Mouse (Mus musculus) midbrain, postnatal 0 days (tissue): ENCODE results near the gene Gm10160. TPM values are rescaled to one million over a fixed set of nuclear protein-coding genes. Genes with fewer than 3 reads are reported as not detected.

Experiments used
- ATAC-seq: fragments of 200-750 bp; cut with Nextera tagmentation; 2 replicates; pipeline ENCODE4 v1.8.0; 2017; ENCODE audit warnings: moderate number of reproducible peaks, mild to moderate bottlenecking, moderate TSS enrichment, moderate library complexity; ENCODE audit not compliant: low FRiP score
- DNase-seq: peaks from one replicate; pipeline ENCODE4 v3.0.0-alpha.2; 2015; ENCODE audit warnings: low spot score
- H3K27ac ChIP-seq: fragments of 300-500 bp; sonication (generic); 2 replicates; pipeline ENCODE4 v1.5.1; 2014; ENCODE audit warnings: low read depth, mild to moderate bottlenecking, low read length, mixed read lengths
- H3K27me3 ChIP-seq: fragments of 300-500 bp; sonication (generic); 2 replicates; pipeline ENCODE4 v1.6.1; 2014; ENCODE audit warnings: low read length, control low read depth, mixed read lengths; ENCODE audit not compliant: insufficient read depth
- H3K36me3 ChIP-seq: fragments of 300-500 bp; sonication (generic); 2 replicates; pipeline ENCODE4 v1.6.1; 2014; ENCODE audit warnings: low read length, control low read depth, mixed read lengths; ENCODE audit not compliant: insufficient read depth
- H3K4me1 ChIP-seq: fragments of 300-500 bp; sonication (generic); 2 replicates; pipeline ENCODE4 v1.6.1; 2014; ENCODE audit warnings: mild to moderate bottlenecking, control low read depth, antibody characterized with exemption, low read length, mixed read lengths; ENCODE audit not compliant: insufficient read depth
- H3K4me2 ChIP-seq: fragments of 300-500 bp; sonication (generic); 2 replicates; pipeline ENCODE4 v1.6.1; 2014; ENCODE audit warnings: low read depth, mild to moderate bottlenecking, low read length, mixed read lengths; ENCODE audit not compliant: poor library complexity, severe bottlenecking
- H3K4me3 ChIP-seq: fragments of 300-500 bp; sonication (generic); 2 replicates; pipeline ENCODE4 v1.5.1; 2014; ENCODE audit warnings: low read depth, mild to moderate bottlenecking, low read length, moderate library complexity
- H3K9ac ChIP-seq: fragments of 300-500 bp; sonication (generic); replicated peaks from 2 replicates; pipeline ENCODE4 v1.6.1; 2014; ENCODE audit warnings: mild to moderate bottlenecking, low read length, moderate library complexity, mixed read lengths; ENCODE audit not compliant: poor library complexity, severe bottlenecking
- H3K9me3 ChIP-seq: fragments of 300-500 bp; sonication (generic); 2 replicates; pipeline ENCODE4 v1.6.1; 2016; ENCODE audit warnings: low read length, control low read depth
- CTCF ChIP-seq: IDR thresholded peaks from 2 replicates; pipeline ENCODE4 v1.5.1; 2016; ENCODE audit warnings: antibody characterized with exemption, mild to moderate bottlenecking
- WGBS: fragments of 180-500 bp; shearing (Covaris S2); extraction: QIAGEN DNeasy Blood & Tissue Kit; methylation state at CpG from one replicate; pipeline ENCODE4 v1.1.7; 2014; 5-methylcytosine and 5-hydroxymethylcytosine counted together
- polyA plus RNA-seq: library from polyadenylated mRNA; unstranded; fragments of >200 nt; fragmentation: Nextera tagmentation; extraction: Ambion mirVana; gene quantifications from 2 replicates; pipeline ENCODE4 v1.2.1, GENCODE M21; 2015
- total RNA-seq: library from RNA; depleted of rRNA; stranded (reverse); fragments of >200 nt; gene quantifications from 2 replicates; pipeline ENCODE4 v1.2.3, GENCODE M21; 2014

The Gm10160 gene
- total and polyA plus RNA-seq, 2 experiments from 2014 or later: not detected

DNA sequence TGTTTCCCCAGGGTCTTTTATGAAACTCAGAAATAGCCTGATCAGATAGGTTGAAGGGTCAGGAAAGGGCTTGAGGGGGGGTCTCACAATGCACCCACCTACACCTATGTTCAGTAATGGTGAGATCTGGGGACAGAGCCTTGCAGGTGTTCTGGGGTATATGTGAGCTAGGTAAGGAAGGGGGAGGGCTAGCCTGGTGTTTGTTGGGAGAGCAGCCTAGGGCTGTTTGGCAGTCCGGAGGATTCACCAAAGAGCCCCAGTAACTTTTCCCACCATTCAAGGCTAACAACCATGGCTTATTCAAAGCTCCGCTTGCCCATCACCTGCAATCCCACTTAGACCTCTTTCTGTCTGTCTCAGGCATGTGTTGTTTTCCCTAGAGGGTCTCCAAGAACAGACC is 5.9 kb upstream of the Gm10160 start:
- no peaks in the 10 kb centered on the region for H3K27me3 ChIP-seq
- no peaks in the 10 kb centered on the region for H3K36me3 ChIP-seq
- no peak overlapping the region for H3K4me3 ChIP-seq
- H3K9ac ChIP-seq: no peak overlapping the region
- ATAC-seq: no peak
- TF ChIP-seq CTCF: no peak
- no peaks in the 10 kb centered on the region for H3K9me3 ChIP-seq
- no peak overlapping the region for H3K27ac ChIP-seq
- peaks cover 4% of the 10 kb centered on the region; the same call in 1 of the 2 replicates for H3K4me1 ChIP-seq
- H3K4me2 ChIP-seq: no peak overlapping the region
- no peak for DNase-seq
- 79% methylated on average over 2 of the region's 2 CpGs for WGBS

- TF ChIP-seq CTCF: no peak
- Histone ChIP-seq H3K27me3 (no peaks in the 10 kb centered on the region), H3K4me3 (no peak overlapping the region), H3K9me3 (no peaks in the 10 kb centered on the region), H3K4me2 (0 out of 2 replicates have a peak overlapping the region, but pooled peaks have one; percentile 96), H3K4me1 (peaks cover 4% of the 10 kb centered on the region; the same call in 1 of the 2 replicates), H3K9ac (no peak overlapping the region), H3K27ac (no peak overlapping the region), H3K36me3 (no peaks in the 10 kb centered on the region)
- WGBS: 80% methylated on average over 5 of the region's 5 CpGs
- DNase-seq: no peak
- ATAC-seq: no peak
Observed at GRCm38 (mm10) chr7:81860996-81861395, 5.4 kb upstream of the Gm10160 start.

GRCm38 (mm10) chr7:81860071-81860470 is 4.5 kb upstream of the Gm10160 start:
- no peak for ATAC-seq
- no peak for TF ChIP-seq CTCF
- H3K27ac ChIP-seq: no peak overlapping the region
- no peaks in the 10 kb centered on the region for H3K27me3 ChIP-seq
- H3K4me2 ChIP-seq: peak overlapping the region; percentile 96
- 54% methylated on average over 11 of the region's 11 CpGs for WGBS
- H3K4me1 ChIP-seq: peaks cover 4% of the 10 kb centered on the region; the same call in 1 of the 2 replicates
- H3K9me3 ChIP-seq: no peaks in the 10 kb centered on the region
- no peak for DNase-seq
- H3K4me3 ChIP-seq: peak overlapping the region; percentile 75
- H3K9ac ChIP-seq: no peak overlapping the region
- no peaks in the 10 kb centered on the region for H3K36me3 ChIP-seq

DNA sequence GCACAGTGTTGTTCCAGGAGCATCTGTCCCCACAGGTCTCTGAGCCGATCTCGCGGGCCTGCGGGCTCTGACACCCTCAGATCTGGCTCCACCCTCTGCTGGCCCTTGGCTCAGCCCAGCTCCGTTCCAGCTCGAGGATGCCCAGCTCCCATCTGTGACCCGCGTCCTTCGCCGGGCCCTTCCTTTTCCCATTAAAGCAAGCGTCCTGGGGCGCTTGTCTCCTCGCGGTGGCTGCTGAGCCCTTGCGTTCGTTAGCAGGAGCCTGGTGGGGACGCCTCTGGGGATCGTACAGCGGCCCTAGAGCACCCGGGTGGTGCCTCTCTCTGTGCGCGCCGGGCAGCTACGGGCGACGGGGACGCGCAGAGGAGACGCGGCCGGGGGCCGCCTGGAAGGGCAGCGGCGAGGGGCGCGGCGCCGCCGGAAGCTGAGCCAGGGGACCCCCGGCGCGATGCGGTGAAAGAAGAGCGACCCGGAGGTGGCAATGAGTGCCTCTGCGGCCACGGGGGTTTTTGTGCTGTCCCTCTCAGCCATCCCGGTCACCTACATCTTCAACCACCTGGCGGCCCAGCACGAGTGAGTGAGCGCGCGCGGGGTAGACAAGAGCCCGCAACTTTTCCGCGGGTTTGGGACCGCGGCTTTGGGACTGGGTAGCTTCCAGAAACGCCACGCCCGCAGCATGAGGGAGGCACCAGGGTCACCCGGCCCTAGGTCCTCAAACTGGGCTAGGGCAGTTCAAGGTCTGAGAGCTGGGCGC is 3.6 kb upstream of the Gm10160 start, which contains the start of gene Tm6sf1:
Tm6sf1 (plus strand) TSS at position 34 of the 754 bp plus-strand sequence.
- H3K9me3 ChIP-seq: no peaks in the 10 kb centered on the region
- no peaks in the 10 kb centered on the region for H3K36me3 ChIP-seq
- no peak for DNase-seq
- peak within 1 kb of the TSS; percentile 96 for H3K4me2 ChIP-seq
- ATAC-seq: peak; percentile 85
- WGBS: under 1% methylated on average over 61 of the region's 64 CpGs
- peak within 1 kb of the TSS; percentile 71 for H3K9ac ChIP-seq
- H3K4me1 ChIP-seq: peaks cover 4% of the 10 kb centered on the region; the same call in 1 of the 2 replicates
- H3K4me3 ChIP-seq: peak within 1 kb of the TSS; percentile 75
- no peaks in the 10 kb centered on the region for H3K27me3 ChIP-seq
- 0 out of 2 replicates have a peak within 1 kb of the TSS, but pooled peaks have one; percentile 32 for H3K27ac ChIP-seq
- peak; percentile 5; the same call in 1 of the 2 replicates for TF ChIP-seq CTCF

- no peak overlapping the region for H3K9ac ChIP-seq
- no peak; the same call in 1 of the 2 replicates for TF ChIP-seq CTCF
- no peak overlapping the region for H3K27ac ChIP-seq
- no peaks in the 10 kb centered on the region for H3K27me3 ChIP-seq
- H3K9me3 ChIP-seq: no peaks in the 10 kb centered on the region
- H3K4me2 ChIP-seq: peak overlapping the region; percentile 96; the same call in 1 of the 2 replicates
- DNase-seq: no peak
- peak overlapping the region; percentile 75 for H3K4me3 ChIP-seq
- ATAC-seq: no peak
- peaks cover 4% of the 10 kb centered on the region; the same call in 1 of the 2 replicates for H3K4me1 ChIP-seq
- no peaks in the 10 kb centered on the region for H3K36me3 ChIP-seq
- 9% methylated on average over 9 of the region's 9 CpGs for WGBS
Observed at GRCm38 (mm10) chr7:81858236-81858635, 2.6 kb upstream of the Gm10160 start.

- H3K36me3 ChIP-seq: no peaks in the 10 kb centered on the region
- TF ChIP-seq CTCF: no peak
- peaks cover 4% of the 10 kb centered on the region; the same call in 1 of the 2 replicates for H3K4me1 ChIP-seq
- no peak for DNase-seq
- ATAC-seq: no peak
- WGBS: 84% methylated on average over 4 of the region's 4 CpGs
- H3K9me3 ChIP-seq: no peaks in the 10 kb centered on the region
- H3K27me3 ChIP-seq: no peaks in the 10 kb centered on the region
- H3K9ac ChIP-seq: no peak overlapping the region
- no peak overlapping the region for H3K4me3 ChIP-seq
- no peak overlapping the region for H3K4me2 ChIP-seq
- H3K27ac ChIP-seq: no peak overlapping the region
Observed at GRCm38 (mm10) chr7:81856221-81856620, 627 bp upstream of the Gm10160 start.
